ENCODE assay signal across 20 mouse cellular contexts in the genomic region with DNA sequence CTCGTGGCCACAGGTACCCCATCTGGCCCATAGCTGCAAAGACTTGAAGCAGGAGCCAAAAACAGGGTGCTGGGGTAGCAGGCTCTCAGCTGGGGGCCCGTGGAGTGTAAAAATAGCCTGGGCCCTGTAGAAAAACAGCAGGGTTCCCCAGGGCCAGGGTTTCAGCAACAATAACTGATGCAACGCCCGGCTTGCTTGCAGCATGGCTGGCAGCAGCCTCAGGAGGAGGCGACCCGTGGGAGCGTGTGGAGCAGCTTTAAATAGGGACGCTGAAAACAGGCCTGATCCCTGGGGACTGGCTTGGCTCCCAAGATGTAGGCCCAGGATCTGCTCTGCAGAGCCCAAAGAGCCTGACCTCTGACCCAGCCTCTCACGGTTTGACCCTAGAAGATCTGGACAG. TPM values are rescaled to one million over a fixed set of nuclear protein-coding genes. Genes with fewer than 3 reads are reported as not detected.
DNase-seq lines count a peak whose midpoint lies in the region; ATAC-seq and TF ChIP-seq lines count a peak whose summit lies in the region.
"Had no signal": no experiment of that assay in that cellular context is flagged by ENCODE, and none has a peak within 500 bp of the region (broad histone marks: within the 10 kb centered on the region; RNA-seq: fewer than 3 reads in every experiment).

No protein-coding gene starts in this region.

- no peaks in the 10 kb centered on the region for H3K9me3 ChIP-seq in embryonic facial prominence, embryonic 14.5 days (ENCODE audit: control insufficient read depth, low read length)
- H3K9me3 ChIP-seq in embryonic facial prominence, embryonic 10.5 days: no peaks in the 10 kb centered on the region
- no peaks in the 10 kb centered on the region for H3K9me3 ChIP-seq in kidney, embryonic 15.5 days (replicated peaks)
- H3K9me3 ChIP-seq in lung, postnatal 0 days (ENCODE audit: low read length): no peaks in the 10 kb centered on the region
- H3K9me3 ChIP-seq: heart, embryonic 15.5 days; hindbrain, embryonic 12.5 days; limb, embryonic 13.5 days; stomach, embryonic 15.5 days had no signal

- no peaks in the 10 kb centered on the region for H3K4me1 ChIP-seq in embryonic facial prominence, embryonic 14.5 days (ENCODE audit: control insufficient read depth, insufficient read depth, low read length)
- peaks cover 14% of the 10 kb centered on the region for H3K4me1 ChIP-seq in embryonic facial prominence, embryonic 10.5 days
- 0 out of 2 replicates have a peak, but pooled peaks cover 11% of the 10 kb centered on the region for H3K4me1 ChIP-seq in kidney, embryonic 15.5 days
- H3K4me1 ChIP-seq in lung, postnatal 0 days (ENCODE audit: insufficient read depth, low read depth, low read length): no peaks in the 10 kb centered on the region
- H3K4me1 ChIP-seq: limb, embryonic 13.5 days had no signal

- H3K27ac ChIP-seq in embryonic facial prominence, embryonic 14.5 days (replicated peaks; ENCODE audit: low read depth, low read length): no peak overlapping the region
- no peak overlapping the region for H3K27ac ChIP-seq in embryonic facial prominence, embryonic 10.5 days (replicated peaks)
- no peak overlapping the region for H3K27ac ChIP-seq in kidney, embryonic 15.5 days
- no peak overlapping the region for H3K27ac ChIP-seq in lung, postnatal 0 days (ENCODE audit: low read length)
- H3K27ac ChIP-seq: heart, embryonic 15.5 days; hindbrain, embryonic 12.5 days; kidney, postnatal 0 days; limb, embryonic 13.5 days; liver, embryonic 14.5 days; stomach, embryonic 15.5 days had no signal

- DNase-seq in embryonic facial prominence, embryonic 14.5 days (ENCODE audit: low spot score): peak; percentile 36
- DNase-seq in embryonic facial prominence, embryonic 10.5 days (ENCODE audit: low spot score): no peak
- peak; percentile 35 for DNase-seq in kidney, postnatal 10 days
- DNase-seq in MN1 (ENCODE audit: low spot score): peak; percentile 59
- peak; percentile 80 for DNase-seq in brain, adult 2 months (ENCODE audit: low read depth, low spot score)
- no peak for DNase-seq in lung, postnatal 0 days (ENCODE audit: low spot score)
- DNase-seq in c-Kit-positive CD71-positive TER-119-positive erythroid progenitor cells, embryonic 14.5 days (ENCODE audit: low spot score): no peak
- DNase-seq: B cell, adult 2 months; cerebellum, adult 11 months; cerebellum, postnatal 36 days; layer of hippocampus, adult 9-11 months; spleen, adult 18-20 months had no signal

- H3K4me2 ChIP-seq in embryonic facial prominence, embryonic 14.5 days (ENCODE audit: low read depth, low read length): no peak overlapping the region
- H3K4me2 ChIP-seq in kidney, embryonic 15.5 days: no peak overlapping the region
- H3K4me2 ChIP-seq in lung, postnatal 0 days (replicated peaks; ENCODE audit: low read depth, low read length): no peak overlapping the region
- H3K4me2 ChIP-seq: heart, embryonic 15.5 days; hindbrain, embryonic 12.5 days; limb, embryonic 13.5 days; stomach, embryonic 15.5 days had no signal

- no peak overlapping the region for H3K4me3 ChIP-seq in embryonic facial prominence, embryonic 14.5 days (ENCODE audit: low read depth, low read length)
- H3K4me3 ChIP-seq in embryonic facial prominence, embryonic 10.5 days: no peak overlapping the region
- H3K4me3 ChIP-seq in kidney, embryonic 15.5 days (replicated peaks): no peak overlapping the region
- H3K4me3 ChIP-seq in lung, postnatal 0 days (ENCODE audit: low read depth, low read length): no peak overlapping the region
- H3K4me3 ChIP-seq: heart, embryonic 15.5 days; hindbrain, embryonic 12.5 days; limb, embryonic 13.5 days; stomach, embryonic 15.5 days had no signal

- TF ChIP-seq CTCF in lung, postnatal 0 days (IDR thresholded peaks at IDR 0.05): no peak

- H3K9ac ChIP-seq in embryonic facial prominence, embryonic 14.5 days (ENCODE audit: low read depth, low read length): no peak overlapping the region
- no peak overlapping the region for H3K9ac ChIP-seq in kidney, embryonic 15.5 days
- no peak overlapping the region for H3K9ac ChIP-seq in lung, postnatal 0 days (replicated peaks; ENCODE audit: low read depth)
- H3K9ac ChIP-seq: heart, embryonic 15.5 days; hindbrain, embryonic 12.5 days; limb, embryonic 13.5 days; liver, embryonic 14.5 days; stomach, embryonic 15.5 days had no signal

- peaks cover 100% of the 10 kb centered on the region for H3K36me3 ChIP-seq in embryonic facial prominence, embryonic 14.5 days (ENCODE audit: control insufficient read depth, insufficient read depth, low read length)
- H3K36me3 ChIP-seq in embryonic facial prominence, embryonic 10.5 days (replicated peaks): peaks cover 100% of the 10 kb centered on the region
- peaks cover 100% of the 10 kb centered on the region for H3K36me3 ChIP-seq in kidney, embryonic 15.5 days
- peaks cover 56% of the 10 kb centered on the region for H3K36me3 ChIP-seq in lung, postnatal 0 days (ENCODE audit: insufficient read depth, low read length)

- TF ChIP-seq EP300 in lung, postnatal 0 days (IDR thresholded peaks at IDR 0.05): no peak

- no peaks in the 10 kb centered on the region for H3K27me3 ChIP-seq in embryonic facial prominence, embryonic 14.5 days (replicated peaks; ENCODE audit: control insufficient read depth, insufficient read depth, low read length)
- no peaks in the 10 kb centered on the region for H3K27me3 ChIP-seq in embryonic facial prominence, embryonic 10.5 days (replicated peaks; ENCODE audit: low read depth, poor library complexity, severe bottlenecking)
- no peaks in the 10 kb centered on the region for H3K27me3 ChIP-seq in kidney, embryonic 15.5 days
- H3K27me3 ChIP-seq in lung, postnatal 0 days (replicated peaks; ENCODE audit: insufficient read depth, low read length): no peaks in the 10 kb centered on the region
- H3K27me3 ChIP-seq: heart, embryonic 15.5 days; hindbrain, embryonic 12.5 days; limb, embryonic 13.5 days; stomach, embryonic 15.5 days had no signal

- ATAC-seq in embryonic facial prominence, embryonic 14.5 days (ENCODE audit: low read depth): 0 out of 2 replicates have a peak, but pooled peaks have one; percentile 38
- ATAC-seq in kidney, embryonic 15.5 days (replicated peaks; ENCODE audit: low FRiP score): no peak
- no peak for ATAC-seq in lung, postnatal 0 days
- ATAC-seq: midbrain, embryonic 16.5 days had no signal

- 86% methylated on average over 9 of the region's 9 CpGs for WGBS in embryonic facial prominence, embryonic 14.5 days
- WGBS in embryonic facial prominence, embryonic 10.5 days: 83% methylated on average over 9 of the region's 9 CpGs
- 90% methylated on average over 9 of the region's 9 CpGs for WGBS in kidney, embryonic 15.5 days
- WGBS in lung, postnatal 0 days: 91% methylated on average over 9 of the region's 9 CpGs

RNA-seq across cellular contexts. Expression of a gene that starts 24.8 kb away (rescaled TPM):
- 31.7 and 31.8 TPM in 2 replicates for polyA plus RNA-seq in embryonic facial prominence, embryonic 14.5 days (2014; fragmentation: Nextera tagmentation; extraction: Ambion mirVana)
- 24.9 and 25.5 TPM in 2 replicates for polyA plus RNA-seq in embryonic facial prominence, embryonic 10.5 days (2016; fragmentation: Nextera tagmentation; extraction: Ambion mirVana)
- 21.4 and 24.8 TPM in 2 replicates for polyA plus RNA-seq in kidney, embryonic 15.5 days (2015; fragmentation: Nextera tagmentation; extraction: Ambion mirVana)
- 13.6 and 29.2 TPM in 2 replicates for polyA plus RNA-seq in lung, postnatal 0 days (2015; fragmentation: Nextera tagmentation; extraction: Ambion mirVana)

Comparison
In these comparisons a context has a peak if more than half of its experiments do, and no peak if none do; other contexts are left out.
1. DNase-seq: peak in embryonic facial prominence, embryonic 14.5 days (single experiment), kidney, postnatal 10 days (single experiment), MN1 (single experiment) and brain, adult 2 months (single experiment); none in embryonic facial prominence, embryonic 10.5 days (single experiment), lung, postnatal 0 days (single experiment) and c-Kit-positive CD71-positive TER-119-positive erythroid progenitor cells, embryonic 14.5 days (single experiment).